Mouse (Mus musculus): ENCODE results near the gene Cdhr5.

- TF ChIP-seq POLR2A (IDR thresholded peaks at IDR 0.05; ENCODE audit: control insufficient read depth, extremely low read depth, insufficient read depth, low read length, poor library complexity) (0 out of 2 replicates have a peak, but pooled peaks have one; percentile 26), CTCF (IDR thresholded peaks at IDR 0.05; ENCODE audit: borderline replicate concordance, control insufficient read depth, extremely low read depth, insufficient read depth, low read length, poor library complexity) (no peak)
Measured at GRCm38 (mm10) chr7:141265739-141266561, 10.6 kb downstream of the Cdhr5 start, which contains the start of gene Irf7.

All from thymus, adult 2 months (tissue).